Mouse (Mus musculus) G1E (cell line): ENCODE results near the gene Ccn6.

Experiments
- CTCF ChIP-seq: IDR thresholded peaks from 2 replicates; pipeline ENCODE4 v1.5.1; 2012; ENCODE audit warnings: low read depth, low read length, inconsistent platforms, mixed read lengths
- GATA1 ChIP-seq: IDR thresholded peaks from 2 replicates; pipeline ENCODE4 v1.6.1; 2012; ENCODE audit warnings: borderline replicate concordance, low read length, inconsistent platforms, mixed read lengths
- POLR2AphosphoS5 ChIP-seq: IDR thresholded peaks from 2 replicates; pipeline ENCODE4 v1.6.1; 2012; ENCODE audit warnings: low read depth, low read length, inconsistent platforms; ENCODE audit not compliant: insufficient replicate concordance
- TAL1 ChIP-seq: conservative IDR thresholded peaks from 2 replicates; pipeline ENCODE4 v1.6.1; 2012; ENCODE audit warnings: low read depth, low read length, inconsistent platforms, mixed read lengths

GRCm38 (mm10) chr10:39165632-39166115 is 2.1 kb upstream of the Ccn6 start:
- no peak for TF ChIP-seq CTCF
- no peak for TF ChIP-seq TAL1
- TF ChIP-seq POLR2AphosphoS5: no peak
- TF ChIP-seq GATA1: no peak
